Mouse (Mus musculus) gastrocnemius, postnatal 25 days (tissue): ENCODE results near the gene Ankrd28. TPM values are rescaled to one million over a fixed set of nuclear protein-coding genes. Genes with fewer than 3 reads are reported as not detected.
A peak's percentile ranks its signal among the peaks of the same experiment; 100 is the strongest.

Source experiments
- DNase-seq: peaks from one replicate; pipeline ENCODE4 v3.0.0; 2022
- total RNA-seq, 2 experiments: library from RNA; stranded (reverse); gene quantifications; 1 replicate in 1 of 2; 2 replicates in 1 of 2; pipeline ENCODE4 v1.2.3; 2021

Ankrd28 gene
- total RNA-seq, 2 experiments from 2014 or later: 34.6 to 41.3 TPM

DNA sequence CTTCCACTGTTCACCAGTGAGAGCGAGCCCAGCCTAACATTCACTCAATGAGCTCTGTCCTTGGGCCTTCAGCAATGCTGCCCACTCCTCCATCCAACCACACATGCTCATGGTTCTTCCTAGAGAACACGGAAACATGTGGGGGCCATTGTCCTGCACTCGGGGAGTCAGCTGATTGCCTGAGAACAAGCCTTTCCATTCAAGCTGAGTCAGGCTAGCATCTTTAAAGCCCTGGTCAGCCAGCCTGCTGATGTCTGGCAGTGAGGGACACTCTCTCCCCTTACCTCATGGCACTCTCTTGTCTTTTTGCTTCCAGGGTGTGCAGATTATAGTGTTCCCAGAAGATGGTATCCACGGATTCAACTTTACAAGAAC, 164.9 kb downstream of the Ankrd28 start:
- no peak for DNase-seq

DNA sequence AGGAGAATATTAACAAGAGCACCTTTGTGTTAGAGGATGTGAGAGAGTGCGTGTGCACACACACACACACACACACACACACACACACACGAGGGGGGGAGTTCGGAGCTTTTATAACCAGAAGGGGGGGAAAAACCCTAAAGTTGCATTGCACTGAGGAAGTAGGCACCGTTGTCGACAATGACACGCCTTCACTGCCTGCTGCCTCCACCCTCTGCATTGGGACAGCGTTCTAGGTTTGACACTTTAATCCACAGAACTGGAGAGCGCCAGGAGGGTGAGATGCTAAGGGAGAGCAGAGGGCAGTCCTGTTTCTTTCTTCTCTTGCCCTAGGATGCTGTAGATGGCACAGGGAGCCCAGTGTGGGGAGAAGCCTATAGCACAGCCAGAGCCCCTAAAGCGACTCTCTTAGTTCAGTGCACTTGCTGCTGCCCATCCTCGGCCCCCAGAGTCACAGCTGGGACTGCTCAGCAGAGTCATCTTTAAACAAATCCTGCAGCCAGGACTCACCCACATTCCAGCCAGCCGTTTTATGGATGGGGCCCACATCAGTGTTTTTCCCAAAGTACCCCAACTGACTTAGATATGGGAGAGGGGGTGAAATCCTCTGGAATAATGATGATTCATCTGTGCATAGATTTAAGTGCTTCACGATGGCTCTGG, 165.4 kb downstream of the Ankrd28 start:
- no peak for DNase-seq

DNA sequence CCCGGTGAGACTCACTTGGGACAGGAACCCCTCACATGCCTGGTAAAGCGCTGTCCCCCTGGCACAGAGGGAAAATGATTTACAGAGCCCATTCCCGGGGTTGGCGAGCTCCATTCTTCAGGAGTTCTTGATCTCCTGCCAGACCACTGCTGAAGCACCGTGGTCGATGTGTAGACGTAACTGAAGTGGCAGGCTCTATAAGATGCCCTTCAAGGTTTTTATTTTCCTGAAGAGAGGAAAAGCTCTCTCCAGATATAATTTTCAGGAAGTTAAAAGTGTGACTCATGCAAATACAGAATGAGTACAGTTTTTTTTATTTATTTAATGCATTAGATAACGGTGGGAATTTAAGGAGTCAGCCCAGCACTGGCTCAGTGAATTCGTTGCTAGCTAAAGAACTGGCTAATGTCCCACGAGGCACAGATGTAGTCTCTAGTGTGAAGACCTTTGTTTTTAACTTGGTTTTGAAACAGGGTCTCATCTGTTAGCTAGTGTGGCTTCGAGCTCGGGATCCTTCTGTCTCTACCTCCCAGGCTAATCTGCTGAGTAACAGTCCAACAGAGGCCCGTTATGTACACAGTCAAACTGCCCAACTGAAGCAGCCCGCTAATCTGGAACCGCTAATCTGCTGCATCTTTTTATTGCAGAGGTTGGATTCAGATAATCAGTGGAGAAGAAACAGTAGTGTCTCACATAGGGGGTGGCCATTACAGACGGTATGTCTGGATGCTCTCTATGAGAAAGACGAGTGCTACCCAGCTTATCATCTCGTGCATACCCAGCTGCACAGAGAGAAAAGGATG, 166.2 kb downstream of the Ankrd28 start:
- DNase-seq: no peak

DNA sequence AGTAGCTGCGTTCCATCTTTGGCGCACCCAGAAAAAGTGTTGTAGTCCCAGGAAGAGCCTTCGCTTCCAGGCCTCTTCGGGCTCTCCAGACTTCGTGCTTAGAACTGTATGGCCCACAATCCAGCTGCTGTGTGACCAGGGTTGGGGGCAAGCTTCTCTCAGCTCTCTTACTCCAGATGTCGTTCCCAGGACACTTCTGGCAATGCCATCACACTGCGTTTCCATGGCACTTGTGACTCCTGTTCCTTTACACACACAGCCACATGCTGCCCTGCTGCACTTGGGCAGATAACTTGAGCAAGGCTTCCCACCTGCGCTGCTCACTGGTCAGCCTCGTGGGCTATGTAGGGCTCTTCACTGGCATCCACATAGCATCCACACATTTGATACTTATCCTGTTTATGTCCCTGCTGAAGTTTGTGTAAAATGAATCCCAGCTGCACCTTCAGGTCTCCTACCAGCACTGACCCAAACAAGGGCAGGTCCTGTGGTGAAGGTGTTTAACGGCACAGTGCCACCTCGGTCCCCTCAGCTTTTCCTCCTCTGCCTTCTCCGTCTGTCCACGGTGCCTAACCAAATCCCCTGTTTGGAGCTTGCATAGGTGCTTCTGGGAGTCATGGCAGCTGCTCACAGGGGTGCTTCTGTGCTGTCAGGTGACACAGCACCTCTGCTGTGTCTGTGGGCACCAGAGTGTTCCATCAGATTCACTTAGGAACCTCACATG, 166.9 kb downstream of the Ankrd28 start:
- no peak for DNase-seq

DNA sequence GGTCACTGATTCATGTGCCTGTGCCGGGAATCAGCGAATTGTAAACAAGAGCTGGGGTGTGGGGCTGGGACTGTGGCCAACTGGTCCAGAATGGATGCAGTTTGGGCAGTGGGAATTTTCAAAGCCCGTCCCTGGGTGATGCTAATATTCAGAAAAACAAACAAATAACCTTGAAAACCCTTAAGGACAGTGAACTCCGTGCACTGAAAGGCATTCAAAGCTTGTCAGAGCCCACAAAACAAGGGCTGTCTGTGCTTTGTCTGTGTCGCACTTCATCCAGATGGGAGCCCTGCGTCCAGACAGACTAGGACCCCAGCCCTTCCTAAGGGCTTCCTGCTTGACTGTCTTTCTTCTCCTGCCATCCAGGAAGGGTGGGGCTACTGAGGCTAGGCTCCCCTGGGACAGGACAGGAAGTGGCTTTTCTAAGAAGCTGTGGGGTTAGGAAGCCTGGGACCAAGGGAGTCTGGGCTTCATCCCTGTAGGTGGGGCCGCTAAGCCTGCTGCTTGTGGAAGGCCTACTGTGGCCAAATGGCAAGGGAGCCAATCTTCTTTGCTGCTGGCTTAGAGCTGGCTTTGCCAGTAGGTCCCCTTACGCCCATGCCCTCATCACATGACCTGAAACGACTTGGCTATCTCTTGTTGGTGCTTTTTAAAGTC, 167.8 kb downstream of the Ankrd28 start:
- DNase-seq: peak; percentile 87

DNA sequence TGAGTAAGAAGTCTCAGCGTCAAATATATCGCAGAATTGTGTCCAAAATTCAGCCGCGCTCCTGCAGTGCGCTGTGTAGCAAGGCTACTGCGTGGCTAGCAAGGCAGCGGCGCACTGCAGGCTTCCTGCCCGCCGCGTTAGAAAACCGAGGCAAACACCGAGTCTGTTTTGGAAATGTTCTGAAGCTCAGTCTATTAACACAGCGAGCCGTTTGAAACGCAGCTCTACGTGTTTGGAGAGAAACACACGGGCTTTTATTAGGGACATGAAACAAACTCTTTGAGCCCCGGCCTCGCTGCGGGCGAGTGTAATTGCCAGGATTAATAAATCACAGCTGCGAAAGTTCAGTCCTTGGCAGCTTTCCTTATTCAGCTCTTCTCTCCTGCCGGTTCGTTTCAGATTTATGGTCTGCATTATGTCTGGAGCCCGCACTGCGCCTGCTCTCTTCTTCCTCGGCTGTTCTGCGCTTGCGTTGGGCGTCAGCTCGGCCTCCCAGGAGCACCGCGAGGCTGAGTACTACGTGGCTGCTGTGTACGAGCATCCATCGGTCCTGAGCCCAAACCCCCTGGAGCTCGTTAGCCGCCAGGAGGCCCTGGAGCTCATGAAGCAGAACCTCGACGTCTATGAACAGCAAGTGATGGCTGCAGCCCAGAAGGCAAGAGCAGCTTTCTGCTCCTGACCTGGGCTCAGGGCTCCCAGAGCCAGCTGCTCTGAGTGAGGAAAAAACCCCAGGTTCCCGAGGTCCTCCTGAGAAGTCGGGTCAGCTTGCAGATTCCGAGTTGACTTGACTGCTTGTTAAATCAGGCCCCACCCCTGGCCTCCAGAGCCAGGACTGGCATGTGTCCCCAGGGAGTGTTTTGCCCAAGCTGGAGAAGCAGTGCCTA, 168.5 kb downstream of the Ankrd28 start:
- peak; percentile 89 for DNase-seq

- DNase-seq: no peak
Observed at GRCm38 (mm10) chr14:31660312-31661093, 169.9 kb downstream of the Ankrd28 start.

DNA sequence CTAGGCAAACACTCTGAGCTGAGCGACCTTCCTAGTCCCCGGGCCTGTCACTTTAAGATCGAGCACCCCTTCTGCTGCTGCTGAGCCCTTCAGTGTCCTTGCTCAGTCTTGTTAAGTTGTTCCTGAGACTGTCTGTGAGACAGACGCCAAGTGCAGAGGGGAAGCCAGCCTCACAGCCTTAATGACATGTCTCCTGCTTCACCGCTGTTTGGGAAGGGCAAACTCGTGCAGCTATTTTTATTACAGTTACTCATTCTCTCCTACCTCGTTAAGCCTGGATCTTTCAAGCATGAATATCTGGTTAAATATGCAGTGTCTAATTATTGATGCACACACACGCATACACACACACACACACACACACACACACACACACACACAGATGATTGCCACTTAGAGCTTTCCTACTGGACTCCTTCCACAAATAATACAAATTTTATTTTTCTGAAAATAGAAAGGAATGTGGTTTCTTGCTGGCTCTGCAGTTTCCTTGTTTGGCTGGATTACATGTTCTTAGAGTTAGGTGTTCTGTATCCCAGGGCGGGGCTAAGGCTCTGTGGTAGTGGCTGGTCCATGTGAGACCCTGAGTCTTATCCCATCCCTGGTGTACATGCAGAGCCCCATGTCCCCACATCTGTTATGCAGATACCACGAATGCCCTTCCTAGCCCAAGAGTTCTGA, 170.8 kb downstream of the Ankrd28 start:
- peak; percentile 74 for DNase-seq

DNA sequence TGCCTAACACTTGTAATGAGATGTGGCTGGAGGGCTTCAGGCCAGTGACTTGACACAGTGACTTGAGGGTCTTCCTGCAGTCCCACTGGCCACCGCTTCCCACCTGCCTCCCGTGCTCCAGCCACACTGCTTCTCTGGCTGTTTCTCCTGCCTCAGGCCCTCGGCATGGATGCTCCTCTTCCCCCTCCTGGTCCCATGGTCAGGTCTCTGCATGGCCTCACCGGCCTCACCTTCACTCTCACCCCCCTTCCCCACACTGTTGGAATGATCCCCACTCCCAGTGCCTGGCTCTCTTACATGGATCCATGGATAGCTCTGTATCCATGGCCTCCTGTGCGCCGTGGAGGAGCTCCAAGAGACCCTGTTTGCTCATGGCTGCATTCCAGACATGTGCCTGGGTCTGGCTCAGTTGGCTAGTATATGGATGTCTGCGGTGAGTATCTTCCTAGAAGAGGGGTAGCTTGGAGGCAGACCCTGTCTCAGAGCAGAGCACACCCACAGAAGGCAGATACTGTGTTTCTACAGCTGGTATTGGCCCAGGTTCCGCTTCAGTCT, 172.2 kb downstream of the Ankrd28 start:
- no peak for DNase-seq

DNA sequence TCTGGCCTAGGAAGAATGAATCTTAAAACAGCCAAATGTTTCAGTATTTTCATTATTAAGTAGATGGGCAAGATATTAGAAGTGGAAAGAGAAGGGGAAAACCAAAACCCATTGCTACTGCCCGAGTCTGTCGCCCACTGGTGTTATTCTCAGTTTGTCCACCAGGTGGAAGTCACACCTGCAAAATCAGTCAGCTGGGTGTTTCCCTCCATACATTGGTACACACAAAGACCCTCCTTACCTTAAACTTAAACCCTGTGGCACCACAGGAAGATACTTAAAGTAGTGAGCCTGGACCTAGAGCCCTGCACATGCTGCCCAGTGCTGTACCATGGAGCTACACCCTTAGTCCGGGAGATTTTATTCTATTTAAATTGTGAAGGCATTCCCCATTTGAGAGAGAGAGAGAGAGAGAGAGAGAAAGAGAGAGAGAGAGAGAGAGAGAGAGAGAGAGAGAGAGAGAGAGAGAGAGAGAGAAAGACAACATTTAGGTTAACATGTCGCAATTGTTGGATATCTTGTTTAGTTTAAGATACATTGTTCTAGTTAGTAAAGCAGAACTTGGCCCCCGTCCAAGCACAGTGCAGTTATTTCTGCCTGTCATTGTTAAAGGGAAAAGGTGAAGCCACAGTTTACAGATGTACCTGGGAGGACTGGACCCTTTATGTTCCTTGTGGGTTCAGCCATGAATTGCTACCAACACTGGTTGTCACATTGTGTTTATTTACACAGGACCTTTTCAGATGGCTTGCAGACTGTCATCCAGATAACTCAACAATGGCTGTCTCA, 173.4 kb downstream of the Ankrd28 start:
- no peak for DNase-seq

DNA sequence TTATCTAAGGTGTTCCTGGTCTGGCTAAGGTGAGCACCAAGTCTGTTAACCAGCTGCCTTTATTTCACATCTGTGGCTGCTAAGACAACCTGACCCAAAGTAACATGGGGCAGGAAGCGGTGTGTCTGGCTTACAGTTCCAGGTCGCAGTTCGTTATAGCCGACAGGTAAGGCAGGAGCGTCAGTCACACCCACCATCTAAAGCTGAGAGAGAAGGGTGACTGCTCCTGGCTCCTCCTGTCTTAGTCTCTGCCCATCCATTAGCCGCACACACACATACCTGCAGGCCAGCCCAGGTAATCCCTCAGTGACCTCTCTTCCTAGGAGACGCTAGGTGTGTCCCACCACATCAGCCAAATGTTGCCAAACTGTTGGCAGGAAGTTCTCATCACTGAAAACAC, 174.1 kb downstream of the Ankrd28 start:
- no peak for DNase-seq

DNA sequence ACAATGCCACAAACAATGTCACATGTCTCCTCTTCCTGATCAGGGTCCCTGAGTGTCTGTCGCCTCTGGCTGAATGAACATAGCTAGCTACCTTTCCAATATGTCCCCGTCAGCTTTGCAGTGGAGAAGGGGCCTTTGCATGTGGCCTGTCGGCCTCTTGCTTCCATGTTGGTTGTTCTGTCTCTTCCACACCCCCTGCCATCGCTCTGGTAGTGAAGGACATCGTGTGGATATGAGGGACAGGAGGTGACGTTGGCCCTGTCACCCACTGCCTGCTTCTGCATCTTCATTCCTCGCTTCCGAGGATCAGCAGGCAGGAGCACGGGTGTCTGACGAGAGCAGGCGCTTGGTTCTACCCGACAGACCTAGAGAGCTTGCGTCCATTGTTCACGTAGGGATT, 175.0 kb downstream of the Ankrd28 start:
- no peak for DNase-seq

GRCm38 (mm10) chr14:31654816-31655215, 175.6 kb downstream of the Ankrd28 start:
- no peak for DNase-seq

- no peak for DNase-seq
Observed at GRCm38 (mm10) chr14:31653101-31653875, 177.2 kb downstream of the Ankrd28 start.

DNA sequence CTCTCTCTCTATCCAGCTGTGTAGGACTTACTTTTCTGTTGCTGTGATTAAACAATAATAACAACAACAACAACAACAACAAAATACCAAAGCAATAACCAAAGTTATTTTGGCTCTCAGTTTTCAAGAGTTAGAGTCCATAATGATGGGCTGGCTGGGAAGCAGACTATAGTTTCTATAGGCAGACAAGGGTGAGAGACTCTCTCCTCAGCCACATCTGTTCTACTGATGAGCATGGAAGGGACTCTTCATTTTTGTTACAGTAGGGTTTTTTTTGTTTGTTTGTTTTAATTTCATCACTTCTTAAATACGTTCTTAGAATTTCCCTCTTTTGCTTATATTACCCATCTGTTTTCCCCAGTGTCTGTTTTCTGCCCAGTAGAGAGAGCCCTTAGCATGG, 177.8 kb downstream of the Ankrd28 start:
- no peak for DNase-seq

GRCm38 (mm10) chr14:31652106-31652505, 178.3 kb downstream of the Ankrd28 start:
- no peak for DNase-seq

DNA sequence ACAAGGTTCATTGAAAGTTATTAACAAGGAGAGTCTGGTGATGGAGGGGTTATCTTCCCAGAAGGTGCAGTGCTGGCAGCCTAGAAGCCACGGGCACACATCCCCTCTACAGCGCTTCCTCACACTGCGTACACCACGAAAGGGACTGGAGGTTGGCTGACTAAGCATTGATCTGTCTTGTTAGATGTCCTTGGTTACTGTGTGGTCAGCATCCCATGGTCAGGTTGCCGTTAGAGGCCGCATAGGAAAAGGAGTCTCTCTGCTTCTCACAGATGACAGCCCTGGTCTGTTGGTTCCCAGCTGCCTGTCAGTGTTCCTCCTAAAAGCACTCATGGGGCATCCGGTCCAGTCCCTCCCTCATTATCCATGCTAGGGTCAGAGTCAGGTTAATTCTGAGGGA, 179.2 kb downstream of the Ankrd28 start:
- no peak for DNase-seq

DNA sequence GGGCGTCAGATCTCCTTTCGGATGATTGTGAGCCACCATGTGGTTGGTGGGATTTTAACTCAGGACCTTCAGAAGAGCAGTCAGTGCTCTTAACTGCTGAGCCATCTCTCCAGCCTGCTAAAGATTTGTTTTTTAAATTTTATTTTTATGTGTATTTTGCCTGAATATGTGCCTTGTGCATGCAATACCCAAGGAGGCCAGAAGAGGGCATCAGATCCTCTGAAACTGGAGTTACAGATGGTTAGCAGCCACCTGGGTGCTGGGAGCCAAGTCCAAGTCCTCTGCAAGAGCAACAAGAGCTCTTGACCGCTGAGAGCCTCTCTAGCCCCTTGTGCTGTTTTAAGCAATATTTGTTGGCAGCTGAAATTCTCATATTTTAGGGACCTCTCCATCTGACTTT, 180.1 kb downstream of the Ankrd28 start:
- DNase-seq: no peak
